Mouse (Mus musculus) heart, embryonic 10.5 days (tissue): ENCODE measurements at regions not wholly inside any gene's neighbourhood (a gene's known extent, or its start where the extent isn't known, plus 50 kb on each side); places are given as distances from the start of the nearest gene placed in this dataset.

Experiments
- DNase-seq: peaks from one replicate; pipeline ENCODE4 v3.0.0-alpha.2; 2017; ENCODE audit warnings: low spot score
- H3K27ac ChIP-seq: fragments of 300-500 bp; sonication (generic); 2 replicates; pipeline ENCODE4 v1.5.1; 2016; ENCODE audit warnings: mild to moderate bottlenecking
- H3K27me3 ChIP-seq: fragments of 300-500 bp; sonication (generic); 2 replicates; pipeline ENCODE4 v1.6.1; 2016; ENCODE audit warnings: mild to moderate bottlenecking; ENCODE audit not compliant: poor library complexity, insufficient read depth, severe bottlenecking
- H3K36me3 ChIP-seq: fragments of 300-500 bp; sonication (generic); 2 replicates; pipeline ENCODE4 v1.6.1; 2016; ENCODE audit warnings: mild to moderate bottlenecking, moderate library complexity
- H3K4me1 ChIP-seq: fragments of 300-500 bp; sonication (generic); 2 replicates; pipeline ENCODE4 v1.6.1; 2016; ENCODE audit warnings: mild to moderate bottlenecking
- H3K4me3 ChIP-seq: fragments of 300-500 bp; sonication (generic); 2 replicates; pipeline ENCODE4 v1.5.1; 2016; ENCODE audit warnings: mild to moderate bottlenecking, moderate library complexity
- H3K9me3 ChIP-seq: fragments of 300-500 bp; sonication (generic); 2 replicates; pipeline ENCODE4 v1.6.1; 2016; ENCODE audit warnings: mild to moderate bottlenecking, moderate library complexity
- WGBS: fragments of 180-500 bp; shearing (Covaris S2); methylation state at CpG from one replicate; pipeline ENCODE4 v1.1.7; 2016; 5-methylcytosine and 5-hydroxymethylcytosine counted together

GRCm38 (mm10) chr4:125835250-125835649 is 189.1 kb upstream of the Csf3r start:
- H3K4me3 ChIP-seq = no peak overlapping the region
- H3K4me1 ChIP-seq = no peaks in the 10 kb centered on the region
- H3K27me3 ChIP-seq = no peaks in the 10 kb centered on the region
- no peak overlapping the region for H3K27ac ChIP-seq
- no peaks in the 10 kb centered on the region for H3K9me3 ChIP-seq
- WGBS = under 1% methylated on average over 8 of the region's 8 CpGs
- no peaks in the 10 kb centered on the region for H3K36me3 ChIP-seq
- peak; percentile 90 for DNase-seq

DNA sequence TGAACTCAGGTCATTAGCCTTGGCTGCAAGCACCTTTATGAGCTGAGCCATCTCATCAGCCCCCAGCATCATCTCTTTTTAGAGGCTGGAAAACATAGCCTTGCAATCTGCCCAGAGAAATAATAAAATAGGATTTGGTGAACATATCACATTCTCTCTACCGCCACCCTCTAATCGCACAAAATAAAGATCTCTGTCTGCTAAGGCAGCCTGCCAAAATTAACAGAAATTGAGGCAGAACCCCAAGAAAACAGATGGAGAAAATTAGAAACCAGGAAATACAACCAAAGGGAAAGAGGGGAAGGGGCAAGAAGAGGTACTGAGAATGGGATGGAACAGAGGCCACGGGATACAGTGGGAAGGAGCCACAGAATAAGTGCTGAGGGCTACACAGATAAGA is 176.8 kb upstream of the Csf3r start:
- no peak overlapping the region for H3K27ac ChIP-seq
- no peak overlapping the region for H3K4me3 ChIP-seq
- no peaks in the 10 kb centered on the region for H3K4me1 ChIP-seq
- H3K9me3 ChIP-seq = no peaks in the 10 kb centered on the region
- peaks cover 4% of the 10 kb centered on the region; the same call in 1 of the 2 replicates for H3K27me3 ChIP-seq
- no peak for DNase-seq
- 88% methylated on average over 3 of the region's 3 CpGs for WGBS
- H3K36me3 ChIP-seq = no peaks in the 10 kb centered on the region

DNA sequence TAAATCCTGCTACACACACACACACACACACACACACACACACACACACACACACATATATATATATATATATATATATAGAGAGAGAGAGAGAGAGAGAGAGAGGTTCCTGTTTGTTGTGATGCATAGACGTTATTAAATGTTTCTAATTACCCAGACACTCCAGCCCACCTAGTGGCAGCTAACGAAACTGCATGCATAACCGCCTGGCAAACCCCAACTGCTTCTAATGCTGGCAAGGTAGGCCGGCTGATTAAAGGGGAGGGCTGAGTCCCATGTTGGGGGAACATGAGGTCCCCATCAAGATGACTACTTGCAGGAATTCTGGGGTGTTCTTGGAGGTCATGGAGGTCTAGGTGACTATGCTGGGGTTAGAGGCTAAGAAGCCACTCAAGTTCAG is 174.1 kb upstream of the Csf3r start:
- DNase-seq = no peak
- Histone ChIP-seq H3K9me3 (no peaks in the 10 kb centered on the region), H3K27ac (no peak overlapping the region), H3K4me1 (no peaks in the 10 kb centered on the region), H3K36me3 (no peaks in the 10 kb centered on the region), H3K27me3 (peaks cover 4% of the 10 kb centered on the region; the same call in 1 of the 2 replicates), H3K4me3 (no peak overlapping the region)
- 10% methylated on average over 4 of the region's 4 CpGs for WGBS

GRCm38 (mm10) chr4:125852545-125852944 is 171.8 kb upstream of the Csf3r start:
- no peaks in the 10 kb centered on the region for H3K36me3 ChIP-seq
- DNase-seq = no peak
- H3K27ac ChIP-seq = no peak overlapping the region
- H3K4me3 ChIP-seq = no peak overlapping the region
- no peaks in the 10 kb centered on the region for H3K9me3 ChIP-seq
- peaks cover 11% of the 10 kb centered on the region for H3K4me1 ChIP-seq
- WGBS = 67% methylated on average over 4 of the region's 4 CpGs
- H3K27me3 ChIP-seq = peaks cover 7% of the 10 kb centered on the region; the same call in 1 of the 2 replicates

- 0 out of 2 replicates have a peak, but pooled peaks cover 15% of the 10 kb centered on the region for H3K27me3 ChIP-seq
- H3K9me3 ChIP-seq = no peaks in the 10 kb centered on the region
- 37% methylated on average over 11 of the region's 11 CpGs for WGBS
- H3K36me3 ChIP-seq = no peaks in the 10 kb centered on the region
- H3K27ac ChIP-seq = no peak overlapping the region
- H3K4me1 ChIP-seq = peaks cover 16% of the 10 kb centered on the region
- DNase-seq = no peak
- no peak overlapping the region for H3K4me3 ChIP-seq
Measured at GRCm38 (mm10) chr4:125855983-125856591, 168.3 kb upstream of the Csf3r start.

DNA sequence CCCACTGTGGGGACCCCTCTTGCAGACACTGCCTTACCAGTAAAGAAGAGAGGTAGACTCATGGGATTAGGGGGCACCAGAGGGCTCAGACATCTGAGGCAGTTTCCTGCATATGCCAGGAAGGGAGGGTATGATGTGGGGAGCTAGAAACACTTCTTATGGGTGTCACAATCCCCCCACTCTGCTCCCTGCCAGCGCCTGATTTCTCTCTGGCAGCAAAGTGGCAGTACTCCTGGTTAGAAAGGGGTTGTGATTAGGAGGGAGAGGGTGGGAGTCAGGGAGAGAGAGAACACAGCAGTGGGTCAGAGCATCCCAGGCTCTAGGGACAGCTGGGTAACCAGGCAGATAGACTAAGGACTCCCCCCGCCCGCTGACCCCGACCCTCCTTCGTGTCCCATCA is 167.6 kb upstream of the Csf3r start:
- 58% methylated on average over 5 of the region's 5 CpGs for WGBS
- Histone ChIP-seq H3K9me3 (no peaks in the 10 kb centered on the region), H3K36me3 (no peaks in the 10 kb centered on the region), H3K27me3 (0 out of 2 replicates have a peak, but pooled peaks cover 15% of the 10 kb centered on the region), H3K27ac (no peak overlapping the region), H3K4me1 (peaks cover 16% of the 10 kb centered on the region), H3K4me3 (no peak overlapping the region)
- no peak for DNase-seq

DNA sequence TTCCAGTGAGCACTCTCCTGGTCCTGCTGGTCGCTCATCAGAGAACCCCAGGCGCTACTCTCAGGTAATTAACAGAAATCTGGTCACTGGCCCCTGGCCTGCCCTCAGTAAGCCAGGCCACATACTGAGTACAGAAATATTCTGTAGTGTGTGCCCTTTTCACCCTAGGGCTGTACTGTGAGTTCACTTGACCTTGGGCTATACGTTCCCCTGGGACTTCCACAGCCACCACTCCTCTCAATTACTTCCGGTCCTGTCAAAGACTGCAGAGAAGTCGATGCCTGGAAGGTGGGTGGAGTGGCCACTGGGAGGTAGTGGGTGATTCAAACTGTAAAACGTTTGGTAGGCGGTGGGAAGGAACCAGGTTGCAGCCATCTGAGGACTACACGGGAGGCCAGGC is 159.3 kb upstream of the Csf3r start:
- Histone ChIP-seq H3K4me3 (no peak overlapping the region), H3K9me3 (no peaks in the 10 kb centered on the region), H3K27ac (no peak overlapping the region), H3K36me3 (no peaks in the 10 kb centered on the region), H3K4me1 (peaks cover 14% of the 10 kb centered on the region), H3K27me3 (peaks cover 11% of the 10 kb centered on the region; the same call in 1 of the 2 replicates)
- no peak for DNase-seq
- WGBS = 14% methylated on average over 8 of the region's 8 CpGs

DNA sequence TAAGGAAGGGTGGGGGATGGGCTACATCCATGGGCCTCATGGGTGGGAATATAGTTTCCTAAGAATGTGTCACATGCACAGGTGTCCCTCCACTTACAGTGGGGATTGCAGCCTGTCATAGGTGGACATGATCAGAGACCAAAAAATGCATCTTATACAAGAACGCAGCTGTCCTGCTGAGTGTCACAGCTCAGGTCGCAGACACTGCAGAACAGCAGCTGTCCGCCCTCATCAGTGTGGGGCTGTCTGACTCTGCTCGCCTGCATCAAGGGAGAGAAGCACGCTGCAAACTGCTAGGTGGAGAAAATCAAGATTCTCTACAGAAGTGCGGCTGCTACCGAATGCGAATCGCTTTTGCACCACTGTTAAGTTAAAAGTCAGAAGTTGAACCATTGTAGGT is 158.6 kb upstream of the Csf3r start:
- Histone ChIP-seq H3K27ac (no peak overlapping the region), H3K4me1 (peaks cover 14% of the 10 kb centered on the region), H3K36me3 (no peaks in the 10 kb centered on the region), H3K27me3 (peaks cover 9% of the 10 kb centered on the region; the same call in 1 of the 2 replicates), H3K9me3 (no peaks in the 10 kb centered on the region), H3K4me3 (no peak overlapping the region)
- DNase-seq = no peak
- 72% methylated on average over 9 of the region's 9 CpGs for WGBS

- WGBS = 70% methylated on average over 13 of the region's 13 CpGs
- no peak overlapping the region for H3K27ac ChIP-seq
- no peak for DNase-seq
- no peaks in the 10 kb centered on the region for H3K4me1 ChIP-seq
- H3K27me3 ChIP-seq = 0 out of 2 replicates have a peak, but pooled peaks cover 8% of the 10 kb centered on the region
- H3K4me3 ChIP-seq = no peak overlapping the region
- H3K36me3 ChIP-seq = no peaks in the 10 kb centered on the region
- no peaks in the 10 kb centered on the region for H3K9me3 ChIP-seq
Measured at GRCm38 (mm10) chr4:125871211-125871610, 153.1 kb upstream of the Csf3r start.

GRCm38 (mm10) chr4:125880028-125880427 is 144.3 kb upstream of the Csf3r start:
- peaks cover 17% of the 10 kb centered on the region; the same call in 1 of the 2 replicates for H3K4me1 ChIP-seq
- 56% methylated on average over 6 of the region's 6 CpGs for WGBS
- no peak overlapping the region for H3K4me3 ChIP-seq
- H3K27ac ChIP-seq = no peak overlapping the region
- H3K27me3 ChIP-seq = peaks cover 12% of the 10 kb centered on the region; the same call in 1 of the 2 replicates
- H3K36me3 ChIP-seq = no peaks in the 10 kb centered on the region
- no peaks in the 10 kb centered on the region for H3K9me3 ChIP-seq
- no peak for DNase-seq

GRCm38 (mm10) chr4:125882531-125882930 is 141.8 kb upstream of the Csf3r start:
- H3K27ac ChIP-seq = no peak overlapping the region
- H3K27me3 ChIP-seq = peaks cover 12% of the 10 kb centered on the region; the same call in 1 of the 2 replicates
- no peak overlapping the region for H3K4me3 ChIP-seq
- peaks cover 17% of the 10 kb centered on the region; the same call in 1 of the 2 replicates for H3K4me1 ChIP-seq
- DNase-seq = no peak
- 62% methylated on average over 3 of the region's 3 CpGs for WGBS
- H3K36me3 ChIP-seq = no peaks in the 10 kb centered on the region
- no peaks in the 10 kb centered on the region for H3K9me3 ChIP-seq

DNA sequence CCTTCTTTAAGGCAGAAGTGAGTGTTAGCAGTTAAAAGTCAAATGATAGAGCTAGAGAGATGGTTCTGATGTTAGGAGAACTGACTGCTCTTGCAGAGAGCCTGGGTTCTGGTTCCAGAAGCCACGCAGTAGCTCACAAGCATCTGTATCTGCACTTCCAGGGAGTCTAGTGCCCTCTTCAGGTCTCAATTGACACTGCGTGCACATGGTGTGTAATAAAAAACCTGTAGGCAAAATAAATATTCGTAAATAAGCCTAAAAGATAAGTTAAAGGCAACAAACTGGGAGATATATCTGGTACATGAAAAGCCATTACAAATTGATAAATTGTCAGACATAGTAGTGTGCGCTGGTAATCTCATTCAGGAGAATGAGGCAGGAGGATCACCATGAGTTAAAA is 133.8 kb upstream of the Csf3r start:
- 56% methylated on average over 4 of the region's 4 CpGs for WGBS
- Histone ChIP-seq H3K27ac (no peak overlapping the region), H3K4me1 (peaks cover 17% of the 10 kb centered on the region), H3K4me3 (no peak overlapping the region), H3K9me3 (no peaks in the 10 kb centered on the region), H3K36me3 (no peaks in the 10 kb centered on the region), H3K27me3 (no peaks in the 10 kb centered on the region)
- DNase-seq = no peak

GRCm38 (mm10) chr4:125893139-125893538 is 131.2 kb upstream of the Csf3r start:
- H3K9me3 ChIP-seq = no peaks in the 10 kb centered on the region
- H3K27ac ChIP-seq = no peak overlapping the region
- no peak overlapping the region for H3K4me3 ChIP-seq
- H3K4me1 ChIP-seq = peaks cover 43% of the 10 kb centered on the region
- WGBS = 74% methylated on average over 6 of the region's 6 CpGs
- no peaks in the 10 kb centered on the region for H3K36me3 ChIP-seq
- H3K27me3 ChIP-seq = no peaks in the 10 kb centered on the region; the same call in 1 of the 2 replicates
- DNase-seq = no peak

DNA sequence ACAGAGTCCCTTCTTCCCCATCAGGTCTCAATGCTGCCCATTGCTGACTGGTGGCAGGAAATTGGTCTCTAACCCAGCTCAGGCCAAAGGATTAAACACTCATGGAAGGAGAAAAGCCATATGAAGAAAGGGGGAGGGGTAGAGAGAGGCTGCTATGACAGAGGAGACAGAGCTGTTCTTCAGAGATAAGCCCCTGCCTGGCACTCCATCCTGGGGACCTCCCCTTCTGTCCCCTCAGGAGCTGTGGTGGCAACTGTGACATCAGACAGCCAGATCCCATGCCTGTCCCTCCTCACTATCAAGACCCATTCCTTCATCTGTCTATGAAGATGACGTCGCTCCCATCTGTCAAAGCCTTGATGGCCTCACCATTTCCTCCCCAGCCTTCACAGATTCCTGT is 126.6 kb upstream of the Csf3r start:
- no peak for DNase-seq
- Histone ChIP-seq H3K4me1 (peaks cover 48% of the 10 kb centered on the region), H3K9me3 (no peaks in the 10 kb centered on the region), H3K27ac (peak overlapping the region; percentile 49; the same call in 1 of the 2 replicates), H3K36me3 (no peaks in the 10 kb centered on the region), H3K4me3 (no peak overlapping the region), H3K27me3 (peaks cover 17% of the 10 kb centered on the region)
- 58% methylated on average over 2 of the region's 2 CpGs for WGBS
